Mouse (Mus musculus) lung, postnatal 25 days (tissue): ENCODE measurements around the gene Krt42.
A peak's percentile ranks its signal among the peaks of the same experiment; 100 is the strongest.
"Not testable (repeated sequence)": the region's sequence is repeated elsewhere in the genome, so short reads cannot be mapped to it uniquely, and the experiment has no call there.

Source experiments
- DNase-seq: peaks from one replicate; pipeline ENCODE4 v3.0.0; 2022; ENCODE audit warnings: low spot score

Gene Krt42

GRCm38 (mm10) chr11:100269821-100270332 lies at the start of gene Krt42:
Gene Krt42 (minus strand): TSS chr11:100269871.
- no peak for DNase-seq

- DNase-seq = no peak
Observed at GRCm38 (mm10) chr11:100318529-100319451, 49.1 kb upstream of the Krt42 start.

GRCm38 (mm10) chr11:100317826-100318380 lies 48.2 kb upstream of the Krt42 start:
- DNase-seq = no peak

GRCm38 (mm10) chr11:100315439-100315838 lies 45.8 kb upstream of the Krt42 start:
- no peak for DNase-seq

- DNase-seq = no peak
Observed at GRCm38 (mm10) chr11:100313424-100313823, 43.8 kb upstream of the Krt42 start.

- peak; percentile 82 for DNase-seq
Observed at GRCm38 (mm10) chr11:100312096-100312679, 42.5 kb upstream of the Krt42 start.

GRCm38 (mm10) chr11:100311656-100312055 lies 42.0 kb upstream of the Krt42 start:
- no peak for DNase-seq

- DNase-seq = not testable (repeated sequence)
Observed at GRCm38 (mm10) chr11:100308672-100309071, 39.0 kb upstream of the Krt42 start.

GRCm38 (mm10) chr11:100307900-100308299 lies 38.2 kb upstream of the Krt42 start:
- no peak for DNase-seq

- no peak for DNase-seq
Observed at GRCm38 (mm10) chr11:100301292-100301691, 31.6 kb upstream of the Krt42 start.

- DNase-seq = peak; percentile 50
Observed at GRCm38 (mm10) chr11:100300293-100300692, 30.6 kb upstream of the Krt42 start.

- peak; percentile 77 for DNase-seq
Observed at GRCm38 (mm10) chr11:100298274-100299036, 28.8 kb upstream of the Krt42 start.

- no peak for DNase-seq
Observed at GRCm38 (mm10) chr11:100297801-100298200, 28.1 kb upstream of the Krt42 start.

GRCm38 (mm10) chr11:100295308-100295707 lies 25.6 kb upstream of the Krt42 start:
- DNase-seq = peak; percentile 78

- DNase-seq = no peak
Observed at GRCm38 (mm10) chr11:100292884-100293283, 23.2 kb upstream of the Krt42 start.

- DNase-seq = peak; percentile 44
Observed at GRCm38 (mm10) chr11:100290235-100290634, 20.6 kb upstream of the Krt42 start.

GRCm38 (mm10) chr11:100288942-100289341 lies 19.3 kb upstream of the Krt42 start:
- peak; percentile 90 for DNase-seq

GRCm38 (mm10) chr11:100287024-100287423 lies 17.4 kb upstream of the Krt42 start:
- peak; percentile 86 for DNase-seq

- peak; percentile 54 for DNase-seq
Observed at GRCm38 (mm10) chr11:100284988-100285387, 15.3 kb upstream of the Krt42 start.

GRCm38 (mm10) chr11:100282549-100282948 lies 12.9 kb upstream of the Krt42 start:
- peak; percentile 82 for DNase-seq

GRCm38 (mm10) chr11:100281596-100282544 lies 12.2 kb upstream of the Krt42 start:
- DNase-seq = peak; percentile 79
